Mouse (Mus musculus): Measurements from ENCODE around the gene Mc1r. TPM values are rescaled to one million over a fixed set of nuclear protein-coding genes. Genes with fewer than 3 reads are reported as not detected.
A peak's percentile ranks its signal among the peaks of the same experiment; 100 is the strongest.
"Not testable (repeated sequence)": the region's sequence is repeated elsewhere in the genome, so short reads cannot be mapped to it uniquely, and the experiment has no call there.

The Mc1r gene
- polyA plus RNA-seq, 1 experiment from 2014 or later = 0.18 TPM

DNA sequence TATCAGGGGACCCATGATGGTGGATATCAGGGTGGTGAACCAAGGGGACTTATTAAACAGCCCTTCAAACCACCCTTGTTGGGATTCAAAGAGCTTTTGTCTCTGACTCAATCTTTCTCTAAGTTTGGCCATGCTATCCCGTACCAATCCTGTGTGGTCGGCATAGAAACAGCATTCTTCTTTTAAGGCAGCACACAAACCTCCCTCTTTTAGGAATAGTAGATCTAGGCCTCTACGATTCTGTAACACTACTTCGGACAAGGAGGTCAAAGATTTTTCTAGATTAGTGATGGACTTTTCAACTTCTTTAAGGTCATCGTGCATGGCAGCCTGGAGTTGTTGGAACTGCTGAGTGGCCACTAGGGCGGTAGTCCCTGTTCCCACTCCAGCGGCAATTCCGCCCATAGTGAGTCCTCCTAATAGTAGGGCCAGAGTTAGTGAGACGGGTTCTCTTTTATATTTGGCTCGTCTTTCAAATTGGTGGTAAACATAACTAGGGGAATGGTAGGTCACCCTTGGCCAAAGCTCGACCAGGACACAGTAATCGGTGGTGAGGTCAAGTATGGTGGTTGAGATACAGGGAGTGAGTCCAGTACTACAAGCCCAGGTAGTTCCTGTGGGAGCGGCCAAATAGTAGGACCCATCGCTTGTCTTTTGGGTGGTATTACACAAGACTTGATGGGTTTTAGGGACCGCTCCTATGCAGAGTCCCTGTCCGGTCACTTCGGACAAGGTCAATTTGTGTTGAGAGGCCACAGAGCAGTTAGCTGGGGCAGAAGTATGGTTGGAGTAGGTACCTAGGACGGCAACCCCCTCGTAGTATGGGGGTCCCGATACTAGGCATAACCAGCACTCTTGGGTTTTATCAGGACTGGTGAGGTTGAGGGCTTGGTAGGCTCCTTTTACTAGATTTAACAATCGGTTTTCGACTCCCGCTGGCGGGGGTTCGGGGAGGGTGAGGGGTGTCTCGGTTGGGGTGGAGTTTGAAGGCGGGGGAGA, 19.9 kb downstream of the Mc1r start:
- Histone ChIP-seq H3K36me3 (peaks cover 4% of the 10 kb centered on the region; the same call in 1 of the 2 replicates), H3K27ac (no peak overlapping the region), H3K4me2 (replicated peaks) (no peak overlapping the region), H3K27me3 (replicated peaks) (no peaks in the 10 kb centered on the region), H3K9me3 (peaks cover 44% of the 10 kb centered on the region), H3K9ac (no peak overlapping the region), H3K4me3 (no peak overlapping the region), H3K4me1 (no peaks in the 10 kb centered on the region)
- no peak for ATAC-seq (ENCODE audit: low FRiP score, low read depth)
- WGBS = 96% methylated on average over 27 of the region's 27 CpGs

DNA sequence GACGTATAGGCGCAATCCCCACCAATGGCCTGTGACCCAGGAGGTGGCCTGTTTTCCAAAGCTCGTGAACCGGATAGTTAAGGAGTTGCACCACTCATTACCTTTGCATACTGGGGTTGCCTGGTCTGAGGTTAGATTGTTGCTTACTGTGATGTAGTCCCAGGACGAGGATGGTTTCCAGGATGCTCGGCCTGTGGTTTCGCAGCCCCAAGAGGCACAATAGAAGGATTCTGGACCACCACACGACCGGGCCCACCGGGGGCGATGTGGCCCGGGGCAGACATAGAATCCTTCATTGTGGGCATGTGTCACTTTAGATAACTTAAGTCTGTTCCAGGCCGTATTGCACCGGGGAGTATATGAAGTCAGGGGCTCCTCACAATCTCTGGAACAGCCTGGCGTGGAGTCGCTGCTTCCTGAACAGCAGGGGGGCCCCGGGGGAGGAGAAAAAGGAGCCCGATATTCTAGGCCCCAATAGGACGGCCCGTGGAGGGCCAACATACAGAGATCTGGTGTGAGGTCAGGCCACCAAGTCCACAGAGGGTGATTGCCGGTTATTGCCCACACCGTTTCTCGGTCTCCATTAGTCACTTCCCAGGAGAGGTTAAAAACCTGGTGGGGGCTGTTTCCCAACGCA, 20.9 kb downstream of the Mc1r start:
- WGBS = 97% methylated on average over 24 of the region's 24 CpGs
- no peak overlapping the region for H3K4me2 ChIP-seq (replicated peaks)
- no peak overlapping the region for H3K27ac ChIP-seq
- H3K4me3 ChIP-seq = no peak overlapping the region
- no peaks in the 10 kb centered on the region for H3K4me1 ChIP-seq
- peaks cover 53% of the 10 kb centered on the region for H3K9me3 ChIP-seq
- H3K9ac ChIP-seq = no peak overlapping the region
- H3K36me3 ChIP-seq = peaks cover 1% of the 10 kb centered on the region; the same call in 1 of the 2 replicates
- H3K27me3 ChIP-seq (replicated peaks) = no peaks in the 10 kb centered on the region
- no peak for ATAC-seq (ENCODE audit: low FRiP score, low read depth)

DNA sequence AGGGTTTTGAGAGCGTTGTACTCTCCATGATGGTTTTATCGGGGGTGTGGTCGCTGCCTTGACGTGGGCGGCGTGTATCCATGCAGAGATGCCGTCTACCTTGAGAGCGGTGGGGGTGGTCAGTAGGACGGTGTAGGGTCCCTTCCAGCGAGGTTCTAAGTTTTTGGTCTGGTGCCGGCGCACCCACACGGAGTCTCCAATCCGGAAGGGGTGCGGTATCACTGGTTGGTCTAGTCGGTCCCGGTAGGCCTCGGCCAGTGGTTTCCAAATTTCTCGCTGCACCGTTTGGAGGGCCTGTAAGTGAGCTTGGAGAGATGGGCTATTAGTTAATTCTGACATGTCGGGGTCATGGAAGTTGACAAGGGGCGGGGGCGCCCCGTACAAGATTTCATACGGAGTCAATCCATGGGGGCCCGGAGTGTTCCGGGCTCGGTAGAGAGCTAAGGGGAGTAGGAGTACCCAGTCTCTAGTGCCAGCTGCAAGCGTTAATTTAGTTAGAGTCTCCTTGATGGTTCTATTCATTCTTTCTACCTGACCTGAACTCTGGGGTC, 21.5 kb downstream of the Mc1r start:
- no peaks in the 10 kb centered on the region for H3K27me3 ChIP-seq (replicated peaks)
- no peak for ATAC-seq (ENCODE audit: low FRiP score, low read depth)
- H3K36me3 ChIP-seq = no peaks in the 10 kb centered on the region
- no peak overlapping the region for H3K4me2 ChIP-seq (replicated peaks)
- peaks cover 60% of the 10 kb centered on the region for H3K9me3 ChIP-seq
- H3K4me3 ChIP-seq = no peak overlapping the region
- 98% methylated on average over 29 of the region's 29 CpGs for WGBS
- H3K9ac ChIP-seq = no peak overlapping the region
- no peak overlapping the region for H3K27ac ChIP-seq
- H3K4me1 ChIP-seq = no peaks in the 10 kb centered on the region

DNA sequence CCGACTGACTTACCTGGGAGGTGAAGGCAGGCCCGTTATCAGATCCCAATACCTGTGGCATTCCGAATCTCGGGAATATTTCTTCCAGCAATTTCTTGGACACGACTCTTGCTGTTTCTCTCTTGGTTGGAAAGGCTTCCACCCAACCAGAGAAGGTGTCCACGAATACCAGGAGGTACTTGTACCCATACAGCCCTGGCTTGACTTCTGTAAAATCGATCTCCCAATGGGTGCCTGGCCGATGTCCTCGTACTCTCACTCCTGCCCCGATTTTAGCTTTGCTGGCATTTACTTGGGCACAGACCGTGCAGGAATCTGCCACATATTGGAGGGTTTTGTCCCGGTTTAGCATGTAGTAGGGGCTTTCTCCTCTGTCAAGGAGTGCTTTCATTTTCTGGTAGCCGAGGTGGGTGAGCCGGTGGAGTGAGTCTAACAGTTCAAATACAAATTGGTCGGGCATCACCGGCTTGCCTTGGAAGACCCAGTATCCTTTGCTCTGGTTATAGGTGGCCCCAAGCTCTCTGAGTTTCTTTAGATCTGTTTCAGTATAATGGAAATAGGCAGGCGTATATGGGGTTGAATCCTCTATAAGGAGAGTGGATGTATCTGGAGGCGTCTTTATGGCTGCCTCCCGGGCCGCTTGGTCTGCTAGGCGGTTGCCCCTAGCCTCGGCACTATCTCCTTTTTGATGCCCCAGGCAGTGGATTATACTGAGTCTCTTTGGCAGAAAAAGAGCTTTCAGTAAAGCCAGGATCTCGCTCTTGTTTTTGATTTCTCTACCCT, 22.2 kb downstream of the Mc1r start:
- H3K27ac ChIP-seq = no peak overlapping the region
- H3K9ac ChIP-seq = no peak overlapping the region
- no peaks in the 10 kb centered on the region for H3K4me1 ChIP-seq
- H3K36me3 ChIP-seq = no peaks in the 10 kb centered on the region
- no peak overlapping the region for H3K4me2 ChIP-seq (replicated peaks)
- H3K27me3 ChIP-seq (replicated peaks) = no peaks in the 10 kb centered on the region
- no peak overlapping the region for H3K4me3 ChIP-seq
- 96% methylated on average over 23 of the region's 23 CpGs for WGBS
- peaks cover 61% of the 10 kb centered on the region for H3K9me3 ChIP-seq
- ATAC-seq (ENCODE audit: low FRiP score, low read depth) = no peak

DNA sequence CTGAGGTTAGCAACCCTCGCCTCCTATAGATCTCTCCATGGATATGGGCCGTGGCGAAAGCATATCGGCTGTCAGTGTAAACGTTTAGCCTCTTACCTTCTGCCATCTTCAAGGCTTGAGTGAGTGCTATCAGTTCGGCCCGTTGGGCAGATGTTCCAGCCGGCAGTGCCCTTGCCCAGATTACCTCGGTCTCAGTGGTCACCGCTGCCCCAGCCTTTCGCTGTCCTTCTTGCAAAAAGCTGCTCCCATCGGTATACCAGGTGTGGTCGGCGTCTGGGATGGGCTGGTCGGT, 22.8 kb downstream of the Mc1r start:
- H3K9ac ChIP-seq; H3K4me3 ChIP-seq; H3K4me1 ChIP-seq; H3K4me2 ChIP-seq (replicated peaks); H3K27me3 ChIP-seq (replicated peaks); H3K36me3 ChIP-seq; H3K27ac ChIP-seq; ATAC-seq (ENCODE audit: low FRiP score, low read depth): not testable (repeated sequence)
- 97% methylated on average over 15 of the region's 15 CpGs for WGBS
- peaks cover 65% of the 10 kb centered on the region for H3K9me3 ChIP-seq

DNA sequence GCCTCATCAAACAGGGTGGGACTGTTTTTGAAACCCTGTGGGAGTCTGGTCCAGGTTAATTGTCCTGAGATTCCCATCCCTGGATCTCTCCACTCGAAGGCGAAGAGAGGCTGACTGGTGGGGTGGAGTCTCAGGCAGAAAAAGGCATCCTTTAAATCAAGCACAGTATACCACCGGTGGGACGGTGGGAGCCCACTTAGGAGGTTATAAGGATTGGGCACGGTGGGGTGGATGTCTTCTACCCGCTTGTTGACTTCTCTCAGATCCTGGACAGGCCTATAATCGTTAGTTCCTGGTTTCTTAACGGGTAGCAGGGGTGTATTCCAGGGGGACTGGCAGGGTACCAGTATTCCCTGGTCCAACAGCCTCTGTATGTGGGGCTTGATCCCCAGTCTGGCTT, 24.0 kb downstream of the Mc1r start:
- H3K9ac ChIP-seq; H3K4me2 ChIP-seq (replicated peaks); H3K27ac ChIP-seq; H3K4me3 ChIP-seq; ATAC-seq (ENCODE audit: low FRiP score, low read depth); H3K36me3 ChIP-seq; H3K27me3 ChIP-seq (replicated peaks); H3K4me1 ChIP-seq: not testable (repeated sequence)
- peaks cover 66% of the 10 kb centered on the region for H3K9me3 ChIP-seq
- WGBS = 92% methylated on average over 8 of the region's 8 CpGs

DNA sequence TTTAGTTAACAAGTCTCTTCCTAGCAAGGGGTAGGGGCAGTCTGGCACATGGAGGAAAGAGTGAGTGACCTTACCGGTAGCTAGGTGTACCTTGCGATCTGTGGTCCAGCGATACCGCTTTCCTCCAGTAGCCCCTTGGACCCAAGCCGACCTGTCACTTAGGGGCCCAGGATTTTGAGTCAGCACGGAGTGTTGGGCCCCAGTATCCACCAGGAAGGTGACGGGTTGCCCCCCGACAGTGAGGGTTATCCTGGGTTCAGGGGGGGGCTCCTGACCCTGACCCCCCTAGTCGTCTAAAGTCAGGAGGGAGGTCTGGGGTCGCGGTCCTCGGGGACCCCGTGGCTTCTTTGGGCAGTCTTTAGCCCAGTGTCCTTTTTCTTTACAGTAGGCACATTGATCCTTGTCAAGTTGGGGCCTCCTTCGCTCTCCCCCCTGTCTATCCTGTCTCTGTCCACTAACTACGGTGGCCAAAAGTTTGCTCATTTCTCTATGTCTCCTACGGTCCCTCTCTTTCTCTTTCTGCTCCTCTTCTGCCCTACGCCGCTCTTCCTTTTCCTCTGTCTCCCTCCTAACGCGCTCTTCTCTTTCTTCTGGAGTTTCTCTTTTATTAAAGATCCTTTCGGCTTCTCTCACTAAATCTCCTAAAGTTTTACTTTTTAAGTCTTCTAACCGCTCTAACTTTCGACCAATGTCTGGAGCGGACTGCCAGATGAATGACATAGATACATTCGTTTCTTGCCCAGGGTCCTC, 24.9 kb downstream of the Mc1r start:
- Histone ChIP-seq H3K4me1 (no peaks in the 10 kb centered on the region), H3K27me3 (replicated peaks) (no peaks in the 10 kb centered on the region), H3K36me3 (no peaks in the 10 kb centered on the region), H3K4me3 (no peak overlapping the region), H3K9me3 (peaks cover 60% of the 10 kb centered on the region), H3K4me2 (replicated peaks) (no peak overlapping the region), H3K9ac (no peak overlapping the region), H3K27ac (no peak overlapping the region)
- 93% methylated on average over 25 of the region's 25 CpGs for WGBS
- ATAC-seq (ENCODE audit: low FRiP score, low read depth) = no peak

DNA sequence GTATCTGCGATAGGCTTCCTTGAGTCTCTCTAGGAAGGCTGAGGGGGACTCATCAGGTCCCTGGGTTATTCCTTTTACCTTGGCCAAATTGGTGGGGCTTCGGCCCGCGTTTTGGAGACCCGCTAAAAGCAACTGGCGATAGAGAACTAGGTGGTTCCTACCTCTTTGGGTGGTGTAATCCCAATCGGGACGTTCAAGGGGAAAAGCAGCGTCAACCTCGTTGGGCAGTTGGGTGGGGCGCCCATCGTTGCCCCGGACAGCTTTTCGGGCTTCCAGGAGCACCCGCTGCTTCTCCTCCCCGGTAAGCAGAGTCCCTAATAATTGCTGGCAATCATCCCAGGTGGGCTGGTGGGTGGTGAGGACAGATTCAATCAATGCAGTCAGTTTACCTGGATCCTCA, 25.5 kb downstream of the Mc1r start:
- H3K9ac ChIP-seq = no peak overlapping the region

DNA sequence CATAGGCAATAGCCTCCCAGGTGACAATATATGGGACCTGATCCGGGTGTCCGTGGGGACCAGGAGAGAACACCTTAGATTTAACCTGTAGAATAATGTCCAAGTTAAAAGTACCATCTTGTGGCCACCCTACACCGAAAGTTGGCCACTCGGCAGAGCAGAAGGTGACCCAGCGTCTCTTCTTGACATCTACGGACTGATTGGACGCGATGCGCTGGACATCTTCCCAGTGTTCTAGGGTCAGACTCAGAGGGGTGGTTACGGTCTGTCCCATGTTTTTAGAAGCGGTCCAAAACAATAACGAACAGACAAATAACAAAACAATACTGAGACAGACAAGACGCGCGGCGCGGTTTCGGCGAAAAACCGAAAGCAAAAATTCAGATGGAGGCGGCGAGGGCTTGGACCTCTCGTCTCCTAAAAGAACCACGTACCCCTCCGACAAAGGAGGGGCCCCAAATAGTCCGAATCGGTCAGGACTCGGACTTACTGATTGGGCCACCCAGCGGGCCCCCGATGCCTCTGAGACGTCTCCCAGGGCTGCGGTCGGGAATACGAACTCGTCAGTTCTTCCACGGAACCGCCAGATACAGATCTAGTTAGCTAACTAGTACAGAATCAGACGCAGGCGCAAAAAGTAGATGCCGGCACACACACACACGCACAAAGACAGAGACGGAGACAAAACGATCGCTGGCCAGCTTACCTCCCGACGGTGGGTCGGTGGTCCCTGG, 26.5 kb downstream of the Mc1r start:
- H3K27me3 ChIP-seq (replicated peaks); H3K4me2 ChIP-seq (replicated peaks); H3K4me1 ChIP-seq; ATAC-seq (ENCODE audit: low FRiP score, low read depth); H3K9ac ChIP-seq; H3K27ac ChIP-seq; H3K36me3 ChIP-seq; H3K4me3 ChIP-seq: not testable (repeated sequence)
- WGBS = 96% methylated on average over 47 of the region's 47 CpGs
- H3K9me3 ChIP-seq = peaks cover 44% of the 10 kb centered on the region

More for the DNA sequence above, 25.5 kb downstream of the Mc1r start:
- 96% methylated on average over 16 of the region's 16 CpGs for WGBS
- Histone ChIP-seq H3K9me3 (peaks cover 54% of the 10 kb centered on the region), H3K27ac (no peak overlapping the region), H3K4me2 (replicated peaks) (no peak overlapping the region), H3K27me3 (replicated peaks) (no peaks in the 10 kb centered on the region), H3K36me3 (no peaks in the 10 kb centered on the region), H3K4me1 (no peaks in the 10 kb centered on the region), H3K4me3 (no peak overlapping the region)
- no peak for ATAC-seq (ENCODE audit: low FRiP score, low read depth)

DNA sequence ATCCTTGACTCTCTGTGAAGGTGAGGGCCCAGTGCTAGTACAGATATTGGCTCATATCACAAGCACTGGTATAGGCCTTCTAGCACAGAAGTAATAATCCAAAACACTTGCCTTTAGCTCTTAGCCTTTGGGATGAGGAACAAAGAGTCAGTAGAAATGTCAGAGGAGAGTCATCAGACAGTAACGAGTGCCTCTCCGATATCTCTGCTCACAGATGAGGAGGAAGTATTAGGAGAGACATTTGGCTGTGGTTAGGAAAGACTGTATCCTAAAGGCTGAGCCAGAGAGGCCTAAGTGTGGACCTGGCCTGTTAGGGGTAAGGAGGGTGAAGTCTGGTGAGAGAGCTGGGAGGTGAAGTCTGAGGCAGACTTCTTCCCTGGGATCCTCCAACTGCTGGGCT, 34.9 kb downstream of the Mc1r start:
- WGBS = 95% methylated on average over 2 of the region's 2 CpGs
- Histone ChIP-seq H3K36me3 (no peaks in the 10 kb centered on the region), H3K27me3 (replicated peaks) (no peaks in the 10 kb centered on the region), H3K27ac (no peak overlapping the region), H3K9ac (no peak overlapping the region), H3K9me3 (no peaks in the 10 kb centered on the region), H3K4me1 (peaks cover 9% of the 10 kb centered on the region; the same call in 1 of the 2 replicates), H3K4me3 (no peak overlapping the region), H3K4me2 (replicated peaks) (no peak overlapping the region)
- no peak for ATAC-seq (ENCODE audit: low FRiP score, low read depth)

DNA sequence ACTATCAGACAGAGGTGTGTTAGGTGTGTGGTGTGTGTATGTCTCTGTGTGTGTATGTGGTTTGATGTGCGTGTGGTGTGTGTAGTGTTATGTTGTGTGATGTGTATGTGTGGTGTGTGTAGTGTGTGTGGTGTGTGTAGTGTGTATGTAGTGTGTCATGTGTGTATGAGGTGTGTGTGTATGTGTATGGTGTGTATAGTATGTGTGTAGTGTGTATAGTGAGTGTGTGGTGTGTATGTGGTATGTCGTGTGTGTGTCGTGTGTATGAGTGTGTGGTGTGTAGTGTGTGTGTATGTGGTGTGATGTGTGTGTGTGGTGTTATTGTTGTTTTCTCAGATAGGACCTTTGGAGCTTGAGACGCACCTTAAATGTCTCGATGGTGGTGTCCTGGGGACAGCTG, 35.4 kb downstream of the Mc1r start:
- 83% methylated on average over 5 of the region's 5 CpGs for WGBS
- Histone ChIP-seq H3K4me2 (replicated peaks) (peak overlapping the region; percentile 77; the same call in 1 of the 2 replicates), H3K4me1 (peaks cover 9% of the 10 kb centered on the region; the same call in 1 of the 2 replicates)

More for the DNA sequence above, 35.4 kb downstream of the Mc1r start:
- H3K27me3 ChIP-seq (replicated peaks) = no peaks in the 10 kb centered on the region
- no peak overlapping the region for H3K27ac ChIP-seq
- H3K4me3 ChIP-seq = no peak overlapping the region; the same call in 1 of the 2 replicates
- no peak; the same call in 1 of the 2 replicates for ATAC-seq (ENCODE audit: low FRiP score, low read depth)
- no peaks in the 10 kb centered on the region for H3K9me3 ChIP-seq
- no peak overlapping the region for H3K9ac ChIP-seq
- no peaks in the 10 kb centered on the region for H3K36me3 ChIP-seq

Measured in neural tube, embryonic 12.5 days (tissue).